Mouse (Mus musculus) bone marrow, adult 2 months (tissue): ENCODE results near the gene Stk39. TPM values are rescaled to one million over a fixed set of nuclear protein-coding genes. Genes with fewer than 3 reads are reported as not detected.

ENCODE experiments used
- H3K27ac ChIP-seq: fragments of 200-500 bp; 2 replicates; pipeline ENCODE4 v1.5.1; 2012; ENCODE audit warnings: low read depth, mild to moderate bottlenecking, control low read depth, inconsistent platforms, low read length; ENCODE audit not compliant: control insufficient read depth, poor library complexity, insufficient read depth
- H3K4me1 ChIP-seq: fragments of 200-500 bp; 2 replicates; pipeline ENCODE4 v1.6.1; 2011; ENCODE audit warnings: low read length; ENCODE audit not compliant: control insufficient read depth, insufficient read depth
- H3K4me3 ChIP-seq: fragments of 200-500 bp; replicated peaks from 2 replicates; pipeline ENCODE3; 2011; ENCODE audit warnings: mild to moderate bottlenecking, low read depth, low read length, control low read depth; ENCODE audit not compliant: control insufficient read depth
- CTCF ChIP-seq: fragments of 200-500 bp; IDR thresholded peaks from 2 replicates; pipeline ENCODE4 v1.5.1; 2011; ENCODE audit warnings: low read length, control low read depth; ENCODE audit not compliant: control insufficient read depth, insufficient read depth
- POLR2A ChIP-seq: fragments of 200-500 bp; IDR thresholded peaks from 2 replicates; pipeline ENCODE4 v1.6.1; 2011; ENCODE audit warnings: low read depth, mild to moderate bottlenecking, control low read depth, low read length, borderline replicate concordance; ENCODE audit not compliant: control insufficient read depth
- WGBS: fragments of 180-500 bp; shearing (Covaris S2); methylation state at CpG from one replicate; pipeline ENCODE4 v1.1.7; 2018; 5-methylcytosine and 5-hydroxymethylcytosine counted together
- polyA plus RNA-seq: library from polyadenylated mRNA; stranded (reverse); fragments of >200 nt; gene quantifications from 2 replicates; pipeline ENCODE4 v1.2.4, GENCODE M21; 2011; ENCODE audit warnings: low replicate concordance; ENCODE audit not compliant: missing spikeins, insufficient read depth, insufficient read length

The Stk39 gene
- polyA plus RNA-seq, 1 experiment, result 1.8 TPM

GRCm38 (mm10) chr2:68346606-68347237 lies 125.3 kb downstream of the Stk39 start:
- TF ChIP-seq POLR2A, result no peak
- TF ChIP-seq CTCF, result no peak
- Histone ChIP-seq H3K4me1 (no peaks in the 10 kb centered on the region; the same call in 1 of the 2 replicates), H3K27ac (no peak overlapping the region), H3K4me3 (no peak overlapping the region)
- WGBS, result 60% methylated on average over 8 of the region's 8 CpGs

GRCm38 (mm10) chr2:68345269-68345668 lies 126.8 kb downstream of the Stk39 start:
- no peak overlapping the region for H3K27ac ChIP-seq
- H3K4me3 ChIP-seq, result no peak overlapping the region
- H3K4me1 ChIP-seq, result no peaks in the 10 kb centered on the region; the same call in 1 of the 2 replicates
- TF ChIP-seq CTCF, result no peak
- no peak for TF ChIP-seq POLR2A
- WGBS, result 83% methylated on average over 9 of the region's 9 CpGs

- Histone ChIP-seq H3K4me3 (no peak overlapping the region), H3K27ac (no peak overlapping the region), H3K4me1 (no peaks in the 10 kb centered on the region)
- no peak for TF ChIP-seq CTCF
- TF ChIP-seq POLR2A, result no peak
- WGBS, result 79% methylated on average over 4 of the region's 4 CpGs
Measured at GRCm38 (mm10) chr2:68343751-68344150, 128.3 kb downstream of the Stk39 start.

GRCm38 (mm10) chr2:68342122-68342646 lies 129.9 kb downstream of the Stk39 start:
- 79% methylated on average over 7 of the region's 7 CpGs for WGBS

GRCm38 (mm10) chr2:68336913-68337312 lies 135.2 kb downstream of the Stk39 start:
- Histone ChIP-seq H3K27ac (no peak overlapping the region), H3K4me3 (no peak overlapping the region), H3K4me1 (no peaks in the 10 kb centered on the region)
- WGBS, result 83% methylated on average over 6 of the region's 6 CpGs
- TF ChIP-seq CTCF (no peak), POLR2A (no peak)

More at GRCm38 (mm10) chr2:68342122-68342646, 129.9 kb downstream of the Stk39 start:
- Histone ChIP-seq H3K4me3 (no peak overlapping the region), H3K27ac (no peak overlapping the region), H3K4me1 (no peaks in the 10 kb centered on the region)
- TF ChIP-seq CTCF, result no peak
- no peak for TF ChIP-seq POLR2A

GRCm38 (mm10) chr2:68334945-68335344 lies 137.1 kb downstream of the Stk39 start:
- Histone ChIP-seq H3K4me1 (no peaks in the 10 kb centered on the region), H3K4me3 (no peak overlapping the region), H3K27ac (no peak overlapping the region)
- TF ChIP-seq CTCF (no peak), POLR2A (no peak)
- WGBS, result 83% methylated on average over 5 of the region's 5 CpGs

- Histone ChIP-seq H3K4me1 (no peaks in the 10 kb centered on the region), H3K4me3 (no peak overlapping the region), H3K27ac (no peak overlapping the region)
- WGBS, result 64% methylated on average over 5 of the region's 5 CpGs
- no peak for TF ChIP-seq CTCF
- TF ChIP-seq POLR2A, result no peak
Measured at GRCm38 (mm10) chr2:68325306-68325705, 146.8 kb downstream of the Stk39 start.

- H3K4me1 ChIP-seq, result no peaks in the 10 kb centered on the region
- WGBS, result 79% methylated on average over 5 of the region's 5 CpGs
- H3K27ac ChIP-seq, result no peak overlapping the region
- no peak overlapping the region for H3K4me3 ChIP-seq
- no peak for TF ChIP-seq POLR2A
- TF ChIP-seq CTCF, result no peak
Measured at GRCm38 (mm10) chr2:68321230-68321629, 150.8 kb downstream of the Stk39 start.
